Mouse (Mus musculus): ENCODE data around the gene Ptpn7. TPM values are rescaled to one million over a fixed set of nuclear protein-coding genes. Genes with fewer than 3 reads are reported as not detected.

Gene Ptpn7
- polyA plus RNA-seq, 1 experiment from 2014 or later, result 1.2 TPM

DNA sequence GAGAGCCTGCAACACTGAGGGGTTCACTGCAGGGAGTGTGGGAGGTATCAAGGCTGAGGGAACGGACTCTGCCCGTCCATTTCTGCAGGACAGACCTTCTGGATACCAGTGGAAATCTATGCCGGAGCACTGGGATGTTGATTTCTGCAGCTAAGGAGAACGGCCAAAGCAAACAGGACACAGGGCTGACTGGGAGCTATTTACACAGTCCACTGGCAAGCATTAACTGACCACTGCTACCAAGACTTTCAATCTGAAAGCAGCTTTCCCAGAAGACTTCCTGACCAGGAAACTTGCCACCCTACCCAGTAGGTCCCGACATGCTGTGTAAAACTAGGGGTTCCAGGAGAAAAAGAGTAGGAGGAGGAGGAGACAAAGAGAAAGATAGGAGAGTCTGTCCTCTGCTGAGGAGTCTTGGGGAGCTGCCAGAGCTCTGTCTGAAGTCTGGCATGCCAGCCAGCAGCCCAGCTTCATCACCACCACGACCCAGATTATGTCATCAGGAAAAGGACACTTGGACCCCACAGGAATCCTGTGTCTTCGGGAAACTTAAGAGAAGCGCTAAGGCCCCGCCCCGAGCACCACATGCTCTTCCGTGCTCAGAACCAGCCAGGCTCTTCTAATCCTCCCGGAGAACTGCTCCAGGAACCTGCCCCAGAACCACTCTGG, 37.2 kb downstream of the Ptpn7 start:
- no peak for ATAC-seq (ENCODE audit: insufficient number of reproducible peaks, insufficient read depth, low FRiP score, low read depth)
- H3K4me1 ChIP-seq (ENCODE audit: control insufficient read depth, insufficient read depth, low read length), result peaks cover 3% of the 10 kb centered on the region; the same call in 1 of the 2 replicates
- H3K4me2 ChIP-seq (replicated peaks; ENCODE audit: low read depth, low read length), result no peak overlapping the region
- H3K27ac ChIP-seq (ENCODE audit: low read length), result no peak overlapping the region
- H3K9me3 ChIP-seq (ENCODE audit: control insufficient read depth, low read depth, low read length), result no peaks in the 10 kb centered on the region
- no peaks in the 10 kb centered on the region for H3K27me3 ChIP-seq (ENCODE audit: control insufficient read depth, insufficient read depth, low read length)
- 45% methylated on average over 12 of the region's 12 CpGs for WGBS
- H3K9ac ChIP-seq (replicated peaks; ENCODE audit: low read depth, low read length), result no peak overlapping the region
- no peak overlapping the region for H3K4me3 ChIP-seq (ENCODE audit: low read depth, low read length)
- no peaks in the 10 kb centered on the region for H3K36me3 ChIP-seq (ENCODE audit: control insufficient read depth, insufficient read depth, low read length)

DNA sequence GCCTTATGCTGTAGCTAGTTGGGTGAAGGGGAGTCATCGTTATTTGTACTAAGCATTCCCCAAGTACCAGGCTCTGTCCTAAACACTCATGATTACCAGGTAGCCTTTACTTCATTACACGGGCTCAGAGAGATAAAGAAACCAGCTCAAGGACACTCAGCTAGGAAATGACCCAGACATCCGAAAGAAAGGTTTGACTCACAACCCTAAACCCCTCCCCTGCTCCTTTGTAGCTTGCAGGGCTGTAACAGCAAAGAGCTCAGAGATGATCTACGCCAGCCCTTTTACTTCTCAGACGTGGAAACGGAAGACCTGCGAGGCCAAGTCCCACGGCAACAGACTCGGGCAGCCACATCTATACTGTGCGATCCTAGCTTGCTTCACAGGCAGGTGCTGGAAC, 37.8 kb downstream of the Ptpn7 start:
- H3K27ac ChIP-seq (ENCODE audit: low read length), result no peak overlapping the region
- peaks cover 3% of the 10 kb centered on the region; the same call in 1 of the 2 replicates for H3K4me1 ChIP-seq (ENCODE audit: control insufficient read depth, insufficient read depth, low read length)
- no peaks in the 10 kb centered on the region for H3K27me3 ChIP-seq (ENCODE audit: control insufficient read depth, insufficient read depth, low read length)
- WGBS, result 59% methylated on average over 10 of the region's 10 CpGs
- ATAC-seq (ENCODE audit: insufficient number of reproducible peaks, insufficient read depth, low FRiP score, low read depth), result no peak
- no peak overlapping the region for H3K9ac ChIP-seq (replicated peaks; ENCODE audit: low read depth, low read length)
- no peaks in the 10 kb centered on the region for H3K36me3 ChIP-seq (ENCODE audit: control insufficient read depth, insufficient read depth, low read length)
- H3K4me3 ChIP-seq (ENCODE audit: low read depth, low read length), result no peak overlapping the region
- no peak overlapping the region for H3K4me2 ChIP-seq (replicated peaks; ENCODE audit: low read depth, low read length)
- H3K9me3 ChIP-seq (ENCODE audit: control insufficient read depth, low read depth, low read length), result no peaks in the 10 kb centered on the region

DNA sequence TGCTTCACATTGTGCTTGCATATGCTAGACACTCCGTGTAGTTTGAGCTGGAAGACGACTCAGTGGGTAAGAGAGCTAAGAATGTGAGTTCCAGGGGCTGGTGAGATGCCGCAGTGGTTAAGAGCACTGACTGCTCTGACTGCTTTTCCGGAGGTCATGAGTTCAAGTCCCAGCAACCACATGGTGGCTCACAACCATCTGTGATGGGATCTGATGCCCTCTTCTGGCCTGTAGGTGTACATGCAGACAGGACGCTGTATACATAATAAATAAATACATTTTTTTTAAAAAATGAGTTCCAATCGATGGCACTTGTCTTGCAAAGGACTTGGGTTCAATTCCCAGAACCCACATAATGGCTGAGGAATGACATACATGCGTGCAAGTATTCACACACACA, 38.7 kb downstream of the Ptpn7 start:
- WGBS, result 78% methylated on average over 7 of the region's 7 CpGs

DNA sequence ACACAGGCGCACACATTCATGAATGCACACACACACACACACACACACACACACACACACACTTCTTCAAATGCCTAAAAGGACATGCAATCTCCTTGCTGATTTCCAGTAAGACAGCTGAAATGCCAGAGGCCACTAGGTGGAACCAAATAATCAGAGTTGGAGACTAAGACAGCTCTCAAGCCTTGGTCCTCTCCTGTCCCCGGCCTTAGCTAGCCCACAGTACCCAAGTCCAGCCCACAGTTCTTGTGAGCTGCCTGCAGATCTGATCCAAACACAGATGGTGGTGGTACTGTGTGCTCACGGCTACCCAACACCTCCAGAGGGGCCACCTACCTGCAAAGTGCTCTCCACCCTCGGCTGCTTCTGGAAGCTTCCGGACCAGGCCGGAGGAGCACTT, 39.5 kb downstream of the Ptpn7 start:
- WGBS, result 51% methylated on average over 6 of the region's 6 CpGs
- no peak overlapping the region for H3K4me3 ChIP-seq (ENCODE audit: low read depth, low read length)
- no peak overlapping the region for H3K4me2 ChIP-seq (replicated peaks; ENCODE audit: low read depth, low read length)
- ATAC-seq (ENCODE audit: insufficient number of reproducible peaks, insufficient read depth, low FRiP score, low read depth), result 0 out of 2 replicates have a peak, but pooled peaks have one; percentile 54
- H3K36me3 ChIP-seq (ENCODE audit: control insufficient read depth, insufficient read depth, low read length), result no peaks in the 10 kb centered on the region
- H3K27me3 ChIP-seq (ENCODE audit: control insufficient read depth, insufficient read depth, low read length), result no peaks in the 10 kb centered on the region
- H3K4me1 ChIP-seq (ENCODE audit: control insufficient read depth, insufficient read depth, low read length), result peaks cover 3% of the 10 kb centered on the region; the same call in 1 of the 2 replicates
- H3K9me3 ChIP-seq (ENCODE audit: control insufficient read depth, low read depth, low read length), result no peaks in the 10 kb centered on the region
- H3K27ac ChIP-seq (ENCODE audit: low read length), result no peak overlapping the region
- H3K9ac ChIP-seq (replicated peaks; ENCODE audit: low read depth, low read length), result no peak overlapping the region

More for the DNA sequence above, 38.7 kb downstream of the Ptpn7 start:
- H3K4me2 ChIP-seq (replicated peaks; ENCODE audit: low read depth, low read length), result no peak overlapping the region
- H3K36me3 ChIP-seq (ENCODE audit: control insufficient read depth, insufficient read depth, low read length), result no peaks in the 10 kb centered on the region
- no peak overlapping the region for H3K27ac ChIP-seq (ENCODE audit: low read length)
- no peak overlapping the region for H3K4me3 ChIP-seq (ENCODE audit: low read depth, low read length)
- peaks cover 3% of the 10 kb centered on the region; the same call in 1 of the 2 replicates for H3K4me1 ChIP-seq (ENCODE audit: control insufficient read depth, insufficient read depth, low read length)
- no peaks in the 10 kb centered on the region for H3K9me3 ChIP-seq (ENCODE audit: control insufficient read depth, low read depth, low read length)
- H3K27me3 ChIP-seq (ENCODE audit: control insufficient read depth, insufficient read depth, low read length), result no peaks in the 10 kb centered on the region
- H3K9ac ChIP-seq (replicated peaks; ENCODE audit: low read depth, low read length), result no peak overlapping the region
- ATAC-seq (ENCODE audit: insufficient number of reproducible peaks, insufficient read depth, low FRiP score, low read depth), result no peak

DNA sequence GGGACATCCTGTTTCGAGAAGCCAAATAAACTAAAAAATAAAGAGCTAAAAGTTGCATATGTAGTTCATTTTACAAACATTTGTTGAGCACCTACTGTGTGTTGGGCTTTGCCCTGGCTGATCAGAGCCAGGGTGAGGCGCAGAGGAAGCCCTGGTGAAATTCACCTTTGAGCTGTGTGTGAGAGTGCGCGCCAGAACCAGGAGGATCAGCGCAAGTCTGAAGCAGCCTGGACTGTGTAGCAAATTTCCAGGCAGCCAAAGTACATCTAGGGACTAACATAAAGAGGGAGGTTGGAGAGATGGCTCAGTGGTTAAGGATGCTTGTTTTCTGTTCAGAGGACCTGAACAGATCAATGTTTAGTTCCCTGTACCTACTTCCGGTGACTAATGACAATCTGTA, 40.8 kb downstream of the Ptpn7 start:
- 92% methylated on average over 6 of the region's 6 CpGs for WGBS
- ATAC-seq (ENCODE audit: insufficient number of reproducible peaks, insufficient read depth, low FRiP score, low read depth), result no peak

DNA sequence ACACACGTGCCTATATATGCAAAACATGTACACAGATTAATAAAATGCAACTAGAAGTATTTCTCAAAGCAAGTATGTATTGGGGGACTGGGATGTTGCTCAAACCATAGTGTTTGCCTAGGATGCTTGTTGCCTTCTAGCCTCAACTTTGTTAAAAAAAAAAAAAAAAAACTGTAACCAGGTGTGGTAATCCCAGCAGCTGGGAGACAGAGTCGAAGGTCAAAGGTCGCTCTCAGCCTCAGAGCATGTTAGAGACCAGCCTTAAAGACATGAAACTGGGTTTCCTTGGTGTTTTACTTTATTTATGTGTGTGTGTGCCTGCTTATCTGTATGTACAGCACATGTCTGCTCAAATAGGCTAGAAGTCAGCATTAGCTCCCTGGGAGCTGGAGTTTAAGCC, 42.7 kb downstream of the Ptpn7 start:
- Histone ChIP-seq H3K36me3 (ENCODE audit: control insufficient read depth, insufficient read depth, low read length) (no peaks in the 10 kb centered on the region), H3K4me1 (ENCODE audit: control insufficient read depth, insufficient read depth, low read length) (no peaks in the 10 kb centered on the region), H3K27me3 (ENCODE audit: control insufficient read depth, insufficient read depth, low read length) (no peaks in the 10 kb centered on the region), H3K27ac (ENCODE audit: low read length) (no peak overlapping the region), H3K4me3 (ENCODE audit: low read depth, low read length) (no peak overlapping the region), H3K4me2 (replicated peaks; ENCODE audit: low read depth, low read length) (no peak overlapping the region), H3K9me3 (ENCODE audit: control insufficient read depth, low read depth, low read length) (no peaks in the 10 kb centered on the region), H3K9ac (replicated peaks; ENCODE audit: low read depth, low read length) (no peak overlapping the region)
- WGBS, result 65% methylated on average over 3 of the region's 3 CpGs
- no peak for ATAC-seq (ENCODE audit: insufficient number of reproducible peaks, insufficient read depth, low FRiP score, low read depth)

More for the DNA sequence above, 40.8 kb downstream of the Ptpn7 start:
- no peak overlapping the region for H3K9ac ChIP-seq (replicated peaks; ENCODE audit: low read depth, low read length)
- H3K9me3 ChIP-seq (ENCODE audit: control insufficient read depth, low read depth, low read length), result no peaks in the 10 kb centered on the region
- no peaks in the 10 kb centered on the region for H3K36me3 ChIP-seq (ENCODE audit: control insufficient read depth, insufficient read depth, low read length)
- no peak overlapping the region for H3K4me2 ChIP-seq (replicated peaks; ENCODE audit: low read depth, low read length)
- H3K4me3 ChIP-seq (ENCODE audit: low read depth, low read length), result no peak overlapping the region
- no peak overlapping the region for H3K27ac ChIP-seq (ENCODE audit: low read length)
- H3K27me3 ChIP-seq (ENCODE audit: control insufficient read depth, insufficient read depth, low read length), result no peaks in the 10 kb centered on the region
- H3K4me1 ChIP-seq (ENCODE audit: control insufficient read depth, insufficient read depth, low read length), result peaks cover 3% of the 10 kb centered on the region; the same call in 1 of the 2 replicates

DNA sequence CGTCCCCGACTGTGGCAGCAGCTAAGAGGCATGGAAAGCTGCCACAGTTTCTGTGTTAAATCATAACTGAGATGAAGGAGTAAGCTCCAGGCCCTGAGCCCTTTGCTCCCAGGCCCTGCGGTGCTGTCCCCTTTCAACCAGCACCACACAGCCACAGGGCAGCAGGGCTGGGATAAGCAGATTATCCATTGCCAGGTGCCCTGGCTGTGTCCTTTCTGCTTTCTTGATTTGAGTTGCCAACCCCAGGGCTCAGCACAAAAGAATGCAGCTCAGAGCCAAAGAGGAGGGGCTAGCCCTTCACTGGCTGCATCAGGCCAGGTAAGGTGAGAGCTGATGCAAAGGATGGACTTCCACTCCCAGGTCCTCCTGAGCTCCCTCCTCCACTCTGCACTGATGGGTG, 45.2 kb downstream of the Ptpn7 start:
- no peak for ATAC-seq (ENCODE audit: insufficient number of reproducible peaks, insufficient read depth, low FRiP score, low read depth)
- Histone ChIP-seq H3K36me3 (ENCODE audit: control insufficient read depth, insufficient read depth, low read length) (no peaks in the 10 kb centered on the region), H3K27ac (ENCODE audit: low read length) (no peak overlapping the region), H3K9me3 (ENCODE audit: control insufficient read depth, low read depth, low read length) (no peaks in the 10 kb centered on the region), H3K4me3 (ENCODE audit: low read depth, low read length) (no peak overlapping the region), H3K9ac (replicated peaks; ENCODE audit: low read depth, low read length) (no peak overlapping the region), H3K27me3 (ENCODE audit: control insufficient read depth, insufficient read depth, low read length) (no peaks in the 10 kb centered on the region), H3K4me1 (ENCODE audit: control insufficient read depth, insufficient read depth, low read length) (0 out of 2 replicates have a peak, but pooled peaks cover 2% of the 10 kb centered on the region), H3K4me2 (replicated peaks; ENCODE audit: low read depth, low read length) (no peak overlapping the region)
- 84% methylated on average over 3 of the region's 3 CpGs for WGBS

DNA sequence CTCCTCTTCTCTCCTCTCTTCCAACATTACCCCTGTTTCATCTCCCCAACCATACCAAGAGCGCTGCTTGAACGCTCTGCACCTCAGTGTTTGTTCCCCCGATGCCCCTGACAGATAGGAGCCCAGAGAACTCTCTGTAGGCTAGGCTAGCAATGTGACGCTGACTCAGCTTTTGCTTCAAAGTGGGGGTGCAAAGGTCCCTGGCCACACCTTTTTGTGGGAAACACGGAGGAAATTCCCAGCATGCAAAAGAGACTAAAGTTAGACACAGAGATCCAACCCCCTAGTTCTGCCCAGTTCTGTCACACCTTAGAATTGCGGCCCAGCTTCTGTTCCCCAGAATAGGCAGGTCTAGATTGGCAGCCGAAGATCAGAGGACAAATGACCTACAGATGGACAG, 46.4 kb downstream of the Ptpn7 start:
- H3K27me3 ChIP-seq (ENCODE audit: control insufficient read depth, insufficient read depth, low read length), result no peaks in the 10 kb centered on the region
- no peak overlapping the region for H3K9ac ChIP-seq (replicated peaks; ENCODE audit: low read depth, low read length)
- peak; percentile 11; the same call in 1 of the 2 replicates for ATAC-seq (ENCODE audit: insufficient number of reproducible peaks, insufficient read depth, low FRiP score, low read depth)
- H3K9me3 ChIP-seq (ENCODE audit: control insufficient read depth, low read depth, low read length), result no peaks in the 10 kb centered on the region
- no peak overlapping the region for H3K4me2 ChIP-seq (replicated peaks; ENCODE audit: low read depth, low read length)
- H3K36me3 ChIP-seq (ENCODE audit: control insufficient read depth, insufficient read depth, low read length), result no peaks in the 10 kb centered on the region
- WGBS, result 84% methylated on average over 7 of the region's 7 CpGs
- 0 out of 2 replicates have a peak, but pooled peaks cover 5% of the 10 kb centered on the region for H3K4me1 ChIP-seq (ENCODE audit: control insufficient read depth, insufficient read depth, low read length)
- H3K4me3 ChIP-seq (ENCODE audit: low read depth, low read length), result no peak overlapping the region
- H3K27ac ChIP-seq (ENCODE audit: low read length), result no peak overlapping the region
